Mouse (Mus musculus) heart, postnatal 0 days (tissue): ENCODE results near the gene Pdp2.

Experiments
- CTCF ChIP-seq: IDR thresholded peaks from 2 replicates; pipeline ENCODE4 v1.5.1; 2016; ENCODE audit warnings: antibody characterized with exemption, control low read depth, low read depth
- EP300 ChIP-seq: IDR thresholded peaks from 2 replicates; pipeline ENCODE4 v1.6.1; 2016; ENCODE audit warnings: antibody characterized with exemption, low read depth

DNA sequence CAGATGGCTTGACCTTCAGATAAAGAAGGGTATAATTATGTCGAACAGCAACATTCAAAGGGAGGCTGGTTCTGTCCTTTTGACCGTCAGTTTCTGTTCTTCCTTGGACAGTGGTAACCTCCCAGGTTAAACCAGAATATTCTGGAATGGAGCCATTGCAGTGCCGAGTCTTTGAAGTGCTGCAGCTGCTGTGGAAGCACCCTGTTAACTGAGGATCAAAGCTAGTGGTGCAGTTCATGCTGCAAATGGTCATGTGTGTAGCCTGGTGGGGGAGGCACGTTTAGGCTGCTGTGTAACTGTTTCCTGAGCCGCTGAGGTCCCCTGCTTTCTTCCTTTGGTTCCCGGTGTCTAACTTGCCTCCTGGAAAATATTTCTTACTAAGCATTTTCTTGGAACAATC is 7.2 kb downstream of the Pdp2 start:
- no peak for TF ChIP-seq CTCF
- TF ChIP-seq EP300: no peak
